Mouse (Mus musculus) heart, postnatal 14 days (tissue): Measurements from ENCODE around the gene Gm10320. TPM values are rescaled to one million over a fixed set of nuclear protein-coding genes. Genes with fewer than 3 reads are reported as not detected.

Experiments used
- DNase-seq, 2 experiments: peaks; one replicate each; pipeline ENCODE4 v3.0.0; 2021 to 2022
- intact Hi-C: fragments of 180-260 bp; cut with DNase I; formaldehyde crosslinking; loops from one replicate; pipeline ENCODE4 v1.15.1; 2025
- long read RNA-seq, 2 experiments: library from polyadenylated mRNA; stranded (forward); transcript quantifications; one replicate each; pipeline ENCODE4 v2.0.0; 2021
- total RNA-seq, 2 experiments: library from RNA; stranded (reverse); gene quantifications; 2 replicates each; pipeline ENCODE4 v1.2.3; 2021

The Gm10320 gene
- total RNA-seq = not detected
- long read RNA-seq, experiment 1 = 0 reads
- long read RNA-seq, experiment 2 = 0 reads

DNA sequence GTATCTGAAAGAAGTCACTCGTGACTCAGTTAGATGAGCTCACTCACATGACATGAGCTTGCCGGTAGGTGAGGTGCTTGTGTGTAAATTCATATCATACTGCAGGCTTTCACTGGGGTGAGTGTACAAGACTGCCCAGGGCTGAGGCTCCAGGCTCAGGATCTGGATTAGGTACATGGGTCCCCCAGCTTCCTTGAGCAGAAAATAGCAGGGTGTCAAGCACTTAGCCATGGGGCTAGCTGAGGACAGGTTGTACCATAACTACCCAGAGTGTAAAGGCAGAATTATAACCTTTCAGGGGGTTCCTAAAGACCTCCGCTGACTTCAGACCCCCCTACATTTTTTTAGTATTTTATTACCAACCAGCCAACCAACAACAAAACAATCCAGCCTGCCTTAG, at the start of gene Gm10320:
Gene Gm10320, minus strand, starts transcription at position 93 of the 400 bp plus-strand sequence.
- no peak for DNase-seq
- intact Hi-C loops = no loop called here

DNA sequence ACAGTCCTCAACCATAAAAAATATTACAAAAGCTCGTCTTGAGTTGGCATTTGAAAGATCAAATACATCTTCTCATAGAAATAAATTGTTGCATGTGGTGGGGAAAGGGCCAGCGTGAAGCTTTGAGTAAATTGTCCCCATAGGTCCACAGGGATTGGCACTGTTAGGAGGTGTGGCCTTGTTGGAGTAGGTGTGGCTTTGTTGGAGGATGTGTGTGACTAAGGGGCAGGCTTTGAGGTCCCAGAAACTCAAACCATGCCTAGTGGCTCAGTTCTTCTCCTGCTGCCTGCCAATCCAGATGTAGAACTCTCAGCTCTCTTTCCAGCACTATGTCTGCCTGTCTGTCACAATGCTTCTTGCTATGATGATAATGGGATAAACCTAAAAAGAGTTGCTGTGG, 49.8 kb upstream of the Gm10320 start:
- intact Hi-C loops = no loop called here
- no peak for DNase-seq

DNA sequence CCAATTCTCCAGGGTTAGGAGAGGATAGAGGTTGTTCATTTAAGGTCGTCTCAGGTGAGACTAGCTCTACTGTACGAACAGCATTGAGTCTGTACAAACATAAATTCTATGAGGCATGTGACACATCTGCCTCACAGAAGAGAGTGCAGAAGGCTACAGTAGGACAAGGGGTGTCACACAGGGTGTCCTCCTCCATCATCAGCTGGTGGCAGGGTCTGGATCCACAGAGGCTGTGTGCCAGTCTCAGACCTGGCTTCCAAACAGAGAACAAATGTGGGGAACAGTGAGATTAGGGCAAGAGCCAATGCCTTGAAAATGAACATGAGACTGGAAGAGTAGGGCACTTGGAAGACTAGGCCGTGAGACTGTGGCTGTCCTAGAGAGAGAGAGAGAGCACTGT, 48.4 kb upstream of the Gm10320 start:
- no peak for DNase-seq
- intact Hi-C loops = no loop called here

DNA sequence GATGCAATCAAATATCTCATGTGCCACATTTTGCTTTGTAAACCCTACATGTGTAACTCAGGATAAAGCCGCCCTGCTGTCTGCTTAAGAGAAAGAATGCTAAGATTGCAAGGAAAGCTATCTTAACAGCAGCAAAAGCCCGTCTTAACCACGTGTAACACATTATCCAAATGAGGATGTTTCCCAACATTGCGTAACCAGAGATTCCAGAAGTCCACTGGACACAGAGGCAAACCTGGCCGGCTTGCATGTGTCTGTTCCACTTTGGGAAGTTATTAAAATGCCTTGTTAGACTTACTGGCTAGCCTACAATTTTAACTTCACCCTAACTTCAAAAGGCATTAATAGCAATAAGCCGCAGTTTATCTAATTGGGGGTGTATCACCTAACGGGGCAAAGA, 47.5 kb upstream of the Gm10320 start:
- intact Hi-C loops = no loop called here
- DNase-seq = no peak

DNA sequence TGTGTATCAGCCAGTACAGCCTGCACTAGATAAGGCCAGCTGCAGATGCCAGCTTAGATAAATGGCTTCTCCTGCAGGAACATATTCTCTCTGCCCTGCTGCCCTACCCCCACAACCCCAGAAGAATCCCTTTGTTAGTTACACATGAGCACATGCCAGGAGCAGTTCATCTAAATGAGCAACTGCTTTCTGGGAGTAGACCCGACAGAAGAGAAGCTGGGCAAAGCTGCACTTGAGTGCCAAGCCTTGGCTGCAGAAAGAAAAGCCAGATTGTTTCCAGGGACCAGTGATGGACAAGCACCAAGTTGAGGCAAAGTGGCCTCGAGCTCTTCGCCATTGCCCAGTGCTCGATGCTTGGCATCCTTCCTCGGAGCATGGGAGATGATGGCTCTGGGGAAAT, 46.8 kb upstream of the Gm10320 start:
- intact Hi-C loops = no loop called here
- no peak for DNase-seq

DNA sequence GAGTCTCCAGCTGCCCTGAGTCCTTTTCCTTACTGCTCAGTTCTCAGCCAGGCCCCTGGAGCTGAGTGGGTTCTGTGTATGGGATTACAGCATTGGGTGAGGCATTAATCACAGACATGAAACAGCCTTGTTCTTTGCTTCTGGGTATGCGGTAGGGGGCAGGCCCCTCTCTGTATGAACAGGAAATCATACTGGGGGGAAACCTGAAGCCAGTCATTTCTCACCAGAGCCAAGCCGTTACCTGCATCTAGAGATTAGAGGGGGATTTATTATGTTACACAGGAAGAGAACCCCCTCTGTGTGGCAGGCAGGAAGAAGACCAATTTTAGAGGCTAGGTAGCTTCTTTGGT, 43.1 kb upstream of the Gm10320 start:
- intact Hi-C loops = no loop called here
- no peak for DNase-seq

DNA sequence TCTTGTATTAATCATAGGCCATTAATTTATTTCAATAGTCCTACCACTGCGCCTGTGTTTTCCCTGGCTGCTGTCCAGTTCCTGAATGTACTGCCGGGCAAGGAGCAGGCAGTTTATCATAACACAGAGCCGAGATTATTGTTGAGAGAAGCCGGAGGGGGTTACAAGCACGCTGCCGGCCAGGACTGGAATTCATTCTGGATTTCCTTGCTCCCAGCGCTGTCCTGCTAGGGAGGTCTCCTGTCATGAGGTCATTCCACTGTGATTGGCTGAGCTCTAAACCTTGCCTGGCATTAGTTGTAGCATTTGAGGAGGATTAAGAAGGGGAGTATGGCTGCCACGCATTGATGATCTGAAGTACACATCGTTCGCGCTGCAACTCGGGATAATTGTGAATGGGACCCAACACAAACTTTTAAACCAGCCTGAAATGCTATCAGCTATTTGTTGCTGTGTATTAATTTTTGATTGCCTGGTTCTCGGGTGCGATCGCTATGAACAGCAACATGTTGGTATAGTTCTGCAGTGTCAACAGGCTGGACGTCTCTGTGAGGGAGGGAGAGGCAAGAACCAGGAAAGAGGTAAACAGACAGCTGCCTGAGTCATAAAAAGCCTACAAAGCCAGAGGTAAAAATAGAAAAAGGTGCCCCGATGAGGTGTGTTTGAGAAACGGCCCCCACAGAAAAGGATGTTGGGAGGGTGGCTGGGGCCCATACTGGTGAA, 42.5 kb upstream of the Gm10320 start:
- DNase-seq = peak; percentile 51 to 54
- intact Hi-C loops = no loop called here

DNA sequence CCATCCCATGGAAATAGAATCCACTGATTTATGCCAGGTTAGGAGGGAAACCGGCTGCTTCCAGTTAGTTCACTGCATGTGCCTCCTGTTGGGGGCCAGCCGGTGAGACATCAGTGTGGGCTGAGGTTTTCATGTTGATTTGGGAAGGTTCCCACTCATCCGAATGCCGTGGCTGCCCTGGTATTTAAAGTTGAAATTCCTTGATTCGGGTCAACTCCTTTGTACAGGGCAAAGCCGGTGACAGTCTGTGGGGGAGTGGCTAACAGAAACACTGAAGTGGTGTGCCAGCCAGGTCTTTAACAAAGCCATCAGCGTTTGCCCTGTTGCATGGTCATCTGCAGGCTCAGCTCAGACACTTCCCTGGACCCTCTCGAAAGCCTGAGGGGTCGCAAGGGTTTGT, 41.6 kb upstream of the Gm10320 start:
- no peak for DNase-seq
- intact Hi-C loops = no loop called here

DNA sequence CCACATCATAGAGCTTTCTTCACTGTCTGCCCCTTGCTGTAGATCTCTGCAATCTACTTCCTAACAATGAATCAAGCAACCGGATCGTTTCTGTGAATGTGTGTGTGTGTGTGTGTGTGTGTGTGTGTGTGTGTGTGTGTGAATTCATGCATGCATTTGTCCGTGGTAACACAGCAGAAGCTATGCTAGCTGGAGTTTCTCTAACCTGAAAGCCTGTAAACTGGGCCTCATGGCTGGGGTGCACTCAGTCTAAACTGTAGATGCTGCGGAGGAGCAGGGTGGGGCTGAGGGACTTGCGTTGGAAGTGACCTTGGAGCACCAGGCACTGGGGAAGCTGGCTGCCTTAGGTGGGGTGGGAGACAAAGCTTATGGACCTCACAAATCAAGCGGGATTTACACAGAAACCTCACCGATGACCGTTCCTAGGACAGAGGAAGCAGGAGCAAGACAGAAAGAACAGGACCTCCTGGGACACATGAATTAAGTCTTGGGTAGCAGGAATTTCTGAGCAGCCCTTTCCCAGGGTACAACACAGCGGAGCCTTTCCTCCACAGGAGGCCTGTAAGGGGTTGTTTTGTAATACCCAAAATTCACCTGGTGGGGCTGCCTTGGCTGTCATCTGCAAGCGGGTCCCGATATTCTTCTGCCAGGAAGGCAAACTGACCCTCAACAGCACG, 41.0 kb upstream of the Gm10320 start:
- DNase-seq = no peak
- intact Hi-C loops = no loop called here

DNA sequence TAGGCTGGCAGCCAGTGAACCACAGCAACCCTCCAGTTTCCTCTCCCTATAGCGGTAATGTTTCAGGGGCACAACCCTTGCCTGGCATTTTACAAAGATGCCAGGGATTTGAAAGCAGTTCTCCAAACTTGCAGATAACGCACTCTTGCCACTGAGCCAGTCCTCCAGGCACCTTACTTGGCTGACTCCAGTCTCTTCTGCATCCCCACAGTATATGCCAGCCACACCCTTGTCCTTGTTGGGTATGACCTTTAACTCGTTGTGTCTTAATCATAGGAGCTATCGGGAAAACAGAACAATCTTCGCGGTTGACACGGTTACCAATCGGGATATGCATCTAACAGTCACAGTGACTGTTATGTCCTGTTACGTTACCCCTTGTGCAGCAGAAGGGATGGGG, 40.2 kb upstream of the Gm10320 start:
- DNase-seq = no peak
- intact Hi-C loops = no loop called here

DNA sequence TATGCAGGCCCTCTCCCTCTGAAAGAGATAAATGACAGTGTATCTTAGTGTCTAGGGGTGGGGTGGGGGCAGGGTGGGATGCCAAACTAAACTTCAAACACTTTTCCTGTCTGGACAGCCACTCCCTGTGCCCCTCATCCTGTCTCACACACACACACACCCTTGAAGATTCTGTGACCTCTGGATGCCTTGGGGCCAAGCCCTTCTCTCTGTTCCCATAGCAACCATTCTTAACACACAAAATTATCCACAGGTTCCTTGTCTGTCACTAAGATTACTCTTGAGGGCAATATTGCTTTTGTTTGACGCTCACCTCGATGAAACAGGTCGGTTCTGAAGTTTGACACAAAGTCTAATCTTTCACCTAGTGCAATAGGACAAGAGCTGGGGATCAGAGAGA, 39.5 kb upstream of the Gm10320 start:
- intact Hi-C loops = no loop called here
- no peak for DNase-seq

DNA sequence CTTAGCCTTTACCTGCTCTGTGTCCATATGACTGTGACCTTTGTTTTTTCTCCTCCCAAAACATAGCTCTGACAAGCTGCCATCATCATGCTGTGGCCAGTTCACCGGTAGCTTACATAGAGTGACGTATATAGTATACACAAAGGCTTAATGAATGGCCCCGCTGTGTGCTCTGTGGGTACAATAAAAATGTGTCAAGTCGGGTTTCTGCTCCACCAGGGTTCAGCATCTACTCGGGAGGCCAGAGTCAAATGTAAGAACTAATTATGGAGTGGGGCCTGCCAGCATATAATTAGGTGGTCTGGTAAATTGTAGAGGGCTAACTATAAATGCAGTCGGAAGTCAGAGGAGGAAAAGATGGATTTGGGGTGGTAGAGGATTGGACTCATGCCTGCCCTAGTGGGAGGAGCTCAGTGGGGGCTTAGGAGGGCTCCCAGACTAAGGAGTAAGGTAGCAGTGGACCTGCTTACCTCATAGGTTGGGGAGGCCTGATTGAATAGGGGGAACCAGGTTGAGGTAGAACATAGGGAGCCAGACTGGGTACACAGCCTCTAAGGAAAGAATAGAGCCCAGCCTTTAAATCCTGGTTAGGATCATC, 32.0 kb upstream of the Gm10320 start:
- intact Hi-C loops = no loop called here
- no peak for DNase-seq

DNA sequence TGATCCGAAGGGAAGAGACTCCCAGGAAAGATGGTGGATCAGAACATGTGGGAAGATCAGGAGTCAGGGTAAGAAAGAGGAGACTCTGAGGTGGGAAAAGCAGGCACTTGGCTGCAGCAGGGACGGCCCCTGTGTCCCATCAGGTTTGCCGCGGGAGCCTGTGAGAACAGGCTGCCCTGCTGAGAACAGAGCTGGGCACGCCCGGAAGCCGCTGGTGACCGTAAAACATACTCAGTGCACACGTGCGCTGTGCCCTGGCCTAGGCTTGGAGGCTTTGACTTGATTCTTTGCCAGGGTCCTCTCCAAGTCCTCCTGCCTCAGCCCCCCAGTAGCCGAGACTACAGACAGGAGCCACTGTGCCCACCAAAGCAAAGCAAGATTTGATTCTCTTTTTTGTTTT, 26.5 kb upstream of the Gm10320 start:
- intact Hi-C loops = no loop called here

DNA sequence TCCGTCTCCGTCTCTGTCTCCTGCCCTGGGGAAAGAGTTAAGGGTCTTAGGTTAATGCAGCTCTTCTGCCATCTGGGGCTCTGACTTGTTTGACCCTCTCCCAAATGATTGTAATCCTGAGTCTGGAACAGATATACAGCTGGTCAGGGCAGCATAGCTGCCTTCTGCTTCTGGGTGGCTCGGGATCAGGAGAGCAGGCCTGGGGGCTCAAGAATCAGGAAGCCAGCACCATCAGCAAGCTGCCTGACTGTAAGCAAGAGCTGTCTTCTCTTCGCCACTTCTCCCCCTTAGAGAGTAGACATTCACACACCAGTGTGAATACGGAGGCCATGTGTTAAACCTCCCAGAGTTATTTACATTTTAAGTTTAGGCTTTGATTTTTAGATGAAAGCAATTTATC, 25.9 kb upstream of the Gm10320 start:
- DNase-seq = no peak
- intact Hi-C loops = no loop called here

More for the DNA sequence above, 26.5 kb upstream of the Gm10320 start:
- no peak for DNase-seq

DNA sequence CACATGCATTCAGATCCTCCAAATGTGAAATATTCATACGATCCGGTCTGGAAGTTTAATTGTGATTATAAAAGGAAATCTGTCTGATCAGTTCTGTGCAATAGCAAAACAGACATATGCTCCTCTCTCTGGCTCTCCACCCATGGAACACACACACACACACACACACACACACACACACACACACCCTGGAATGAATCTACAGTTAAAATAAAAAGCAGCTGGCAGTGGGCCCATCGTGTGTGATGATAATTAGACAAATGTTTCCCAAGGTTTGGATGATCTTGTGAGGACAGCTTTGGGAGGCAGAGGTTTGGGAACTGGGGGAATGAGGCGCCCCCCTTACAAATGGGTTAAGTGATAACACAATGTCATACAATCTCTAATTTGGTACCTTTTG, 25.2 kb upstream of the Gm10320 start:
- DNase-seq = no peak
- intact Hi-C loops = no loop called here

DNA sequence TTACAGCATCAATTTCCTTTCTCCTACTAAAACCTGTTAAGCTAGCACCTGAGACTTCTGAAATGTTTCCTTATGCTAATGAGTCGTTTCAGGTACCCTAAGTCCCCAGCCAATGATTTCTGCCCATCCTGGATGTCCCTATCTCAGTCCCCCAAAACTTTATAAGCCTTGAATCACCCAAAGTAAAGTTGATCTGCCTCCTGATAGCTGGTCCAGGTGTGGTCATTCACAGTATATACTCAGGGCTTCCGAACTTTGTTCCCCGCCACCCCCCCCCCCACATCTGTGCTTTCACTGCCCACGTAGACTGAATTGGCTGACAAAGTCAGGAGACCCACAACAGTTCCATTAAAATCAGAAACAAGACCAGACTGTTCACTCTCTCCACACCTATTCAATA, 20.3 kb upstream of the Gm10320 start:
- intact Hi-C loops = no loop called here
- DNase-seq = no peak

DNA sequence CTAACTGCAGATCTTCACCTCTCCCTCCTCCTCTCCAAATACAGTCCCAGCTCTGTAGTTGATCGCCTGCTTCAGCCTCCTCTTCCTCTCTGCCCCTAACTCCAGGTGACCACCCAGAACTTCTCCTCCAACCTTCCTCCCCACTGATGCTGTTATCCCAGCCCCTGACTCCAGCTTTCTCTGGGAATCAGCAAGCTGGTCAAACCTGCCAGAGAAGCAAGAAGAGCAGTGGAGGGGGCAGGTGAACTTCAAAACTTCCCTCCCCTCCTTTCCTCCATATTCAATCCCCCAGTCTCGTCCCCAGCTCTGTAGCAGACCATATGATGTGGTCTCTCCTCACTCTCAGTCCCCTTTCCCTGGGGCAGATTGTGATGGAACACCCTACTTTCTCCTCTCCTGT, 15.9 kb upstream of the Gm10320 start:
- DNase-seq = no peak
- intact Hi-C loops = no loop called here

DNA sequence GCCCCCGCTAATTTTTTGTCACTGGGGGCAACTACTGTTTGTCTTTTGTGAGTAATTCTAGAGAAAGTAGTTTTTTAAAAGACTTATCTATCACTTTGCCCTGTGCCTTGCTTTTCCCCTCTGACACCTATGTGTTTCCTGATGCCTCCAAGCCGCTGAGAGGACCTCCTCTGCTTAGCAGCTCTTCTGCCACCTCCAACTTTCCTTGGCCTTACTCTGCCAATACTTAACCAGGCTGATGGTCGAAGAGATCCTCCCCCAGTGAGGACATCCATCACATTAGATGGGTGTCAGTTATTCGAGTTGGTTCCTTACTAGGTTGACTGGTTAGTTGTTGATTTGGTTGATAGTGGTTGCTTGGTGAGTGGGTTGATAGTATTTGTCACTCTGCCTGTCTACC, 14.7 kb upstream of the Gm10320 start:
- no peak for DNase-seq
- intact Hi-C loops = no loop called here

DNA sequence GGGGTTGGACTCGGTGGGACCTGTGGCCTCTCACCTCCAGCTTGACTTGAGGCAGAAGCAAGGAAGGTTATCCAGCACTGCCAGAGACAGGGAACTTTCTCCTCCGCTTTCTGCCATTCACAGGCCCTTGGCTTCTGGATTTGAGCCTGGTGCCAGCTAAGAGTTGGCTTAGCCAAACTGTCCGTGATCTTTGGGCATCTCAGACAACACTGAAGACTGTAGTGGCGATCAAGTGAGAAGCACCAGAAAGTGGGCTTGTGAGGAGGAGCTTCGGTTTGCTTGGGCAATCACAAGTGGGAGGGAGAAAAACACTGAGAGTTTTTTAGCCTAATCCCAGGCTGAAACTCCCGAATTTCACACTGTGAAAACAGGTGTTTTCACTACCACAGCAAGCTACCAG, 14.2 kb upstream of the Gm10320 start:
- intact Hi-C loops = no loop called here

DNA sequence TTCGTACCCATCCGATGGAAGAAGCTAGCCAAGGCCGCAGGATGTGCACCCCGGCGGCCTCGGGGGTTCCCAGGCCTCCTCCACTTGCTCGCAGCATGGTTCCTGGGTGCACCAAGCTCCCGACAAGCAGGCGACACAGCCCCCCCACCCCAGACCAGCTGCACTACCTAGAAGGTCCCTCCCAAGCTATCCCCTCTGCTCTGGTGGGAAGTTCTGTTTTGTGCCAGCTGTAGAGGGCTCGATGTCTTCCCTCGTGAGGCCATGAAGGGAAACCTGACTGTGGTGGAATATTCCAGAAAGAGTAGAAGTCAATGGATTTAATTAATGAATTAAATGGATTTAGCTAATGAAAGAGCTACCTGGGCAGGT, 13.7 kb upstream of the Gm10320 start:
- no peak for DNase-seq
- intact Hi-C loops = no loop called here

More for the DNA sequence above, 14.2 kb upstream of the Gm10320 start:
- no peak for DNase-seq

DNA sequence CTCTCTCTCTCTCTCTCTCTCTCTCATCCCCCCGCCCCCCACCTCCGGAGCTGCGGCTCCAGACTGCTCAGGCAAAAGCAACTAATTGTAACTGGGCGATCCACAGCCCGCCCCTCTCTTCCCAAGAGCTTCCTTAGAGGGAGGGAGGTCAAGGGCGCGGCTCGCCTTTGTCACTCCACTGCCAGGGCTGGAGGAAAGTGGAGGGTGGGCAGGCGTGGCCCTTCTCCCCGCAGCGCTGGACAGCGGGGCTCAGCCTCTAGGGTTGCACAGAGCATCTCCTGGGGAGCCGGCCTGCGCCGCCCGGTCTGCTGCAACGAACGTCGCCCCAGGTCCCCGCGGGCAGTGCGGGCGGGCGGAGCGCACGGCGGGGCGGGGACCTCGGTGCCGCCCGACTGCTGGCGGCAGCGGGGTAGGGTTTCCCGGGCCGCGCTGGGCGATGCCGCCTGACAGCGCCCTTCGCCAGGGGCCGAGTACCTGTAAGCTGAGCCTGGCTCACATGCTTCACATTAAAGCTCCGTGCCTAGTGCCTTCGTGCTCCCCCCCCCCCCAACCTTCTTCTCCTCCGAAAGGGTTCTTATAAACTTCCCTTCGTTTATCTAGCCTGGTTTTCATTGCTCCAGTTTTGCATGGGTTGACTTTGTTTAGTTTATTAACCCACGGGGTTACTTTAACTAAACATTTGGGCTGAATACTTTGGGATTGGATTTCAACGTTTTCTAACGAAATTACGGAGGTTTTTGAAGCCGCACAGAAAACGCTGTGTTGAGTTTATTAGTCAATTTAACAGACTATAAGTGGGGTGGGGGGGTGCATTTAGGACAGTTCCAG, 13.1 kb upstream of the Gm10320 start:
- intact Hi-C loops = loop anchor here (5.0 kb wide), 2 partner anchors 138 to 153 kb away; partner anchors contain the start of gene Foxd1
- DNase-seq = peak in 1 of 2 experiments; percentile 12
